Mouse (Mus musculus) urinary bladder, postnatal 14 days (tissue): ENCODE data around the gene Ssx9.
A peak's percentile ranks its signal among the peaks of the same experiment; 100 is the strongest.
"Not testable (repeated sequence)": the region's sequence is repeated elsewhere in the genome, so short reads cannot be mapped to it uniquely, and the experiment has no call there.

Experiments used
- DNase-seq: peaks from one replicate; pipeline ENCODE4 v3.0.0; 2021; ENCODE audit warnings: low spot score

The Ssx9 gene

DNA sequence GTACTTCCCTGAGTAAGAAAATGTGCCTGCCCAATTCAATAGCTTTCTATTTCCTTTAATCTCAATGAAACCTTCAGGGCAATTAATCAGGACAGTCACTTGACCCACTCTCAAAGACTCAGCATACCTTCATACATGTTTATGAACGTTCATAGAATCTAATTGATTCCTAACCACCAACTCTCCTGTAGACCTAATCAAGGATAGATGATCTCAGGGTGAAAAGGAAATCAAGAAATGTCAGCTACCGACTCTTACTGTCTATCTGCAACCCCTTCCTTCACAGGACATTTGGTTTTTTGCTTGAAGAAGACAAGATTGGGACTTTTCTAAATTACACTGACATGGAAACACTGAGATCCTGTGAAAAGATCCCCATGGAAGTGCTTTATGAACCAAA, at the start of gene Ssx9:
Gene Ssx9 (plus strand): TSS at position 301 of the 400 bp plus-strand sequence.
- DNase-seq: not testable (repeated sequence)

GRCm38 (mm10) chrX:8732907-8733306, 15.3 kb upstream of the Ssx9 start:
- DNase-seq: peak; percentile 2

DNA sequence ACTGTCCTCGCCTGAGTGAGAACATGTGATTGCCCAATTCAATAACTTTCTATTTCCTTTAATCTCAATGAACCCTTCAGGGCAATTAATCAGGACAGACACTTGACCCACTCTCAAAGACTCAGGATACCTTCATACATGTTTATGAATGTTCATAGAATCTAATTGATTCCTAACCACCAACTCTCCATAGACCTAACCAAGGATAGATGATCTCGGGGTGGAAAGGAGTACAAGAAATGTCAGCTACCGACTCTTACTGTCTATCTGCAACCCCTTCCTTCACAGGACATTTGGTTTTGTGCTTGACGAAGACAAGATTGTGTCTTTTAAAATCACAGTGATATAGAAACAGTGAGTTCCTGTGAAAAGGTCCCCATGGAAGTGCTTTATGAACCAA, 55.2 kb downstream of the Ssx9 start, which contains the start of gene Ssxb5:
Gene Ssxb5 (plus strand): TSS at position 301 of the 400 bp plus-strand sequence.
- DNase-seq: not testable (repeated sequence)
